Mouse (Mus musculus) brain, embryonic 14.5 days (tissue): Measurements from ENCODE around the gene Tff2. TPM values are rescaled to one million over a fixed set of nuclear protein-coding genes. Genes with fewer than 3 reads are reported as not detected.

Experiments used
- DNase-seq: peaks from one replicate; pipeline ENCODE4 v3.0.0-alpha.2; 2011; ENCODE audit warnings: low read depth
- CTCF ChIP-seq: fragments of 200-500 bp; IDR thresholded peaks from 2 replicates; pipeline ENCODE4 v1.5.1; 2012; ENCODE audit warnings: inconsistent platforms, mild to moderate bottlenecking, moderate library complexity, borderline replicate concordance; ENCODE audit not compliant: insufficient read depth, insufficient read length; ENCODE audit errors: extremely low read depth
- POLR2A ChIP-seq: fragments of 200-500 bp; IDR thresholded peaks from 2 replicates; pipeline ENCODE4 v1.6.1; 2012; ENCODE audit warnings: mild to moderate bottlenecking, inconsistent platforms, borderline replicate concordance; ENCODE audit not compliant: poor library complexity, insufficient read depth, insufficient read length, severe bottlenecking; ENCODE audit errors: extremely low read depth
- polyA plus RNA-seq: library from polyadenylated mRNA; depleted of rRNA; stranded (reverse); fragments of >200 nt; gene quantifications from 2 replicates; pipeline ENCODE4 v1.2.3, GENCODE M21; 2012

Tff2 gene
- polyA plus RNA-seq, 1 experiment, result not detected

DNA sequence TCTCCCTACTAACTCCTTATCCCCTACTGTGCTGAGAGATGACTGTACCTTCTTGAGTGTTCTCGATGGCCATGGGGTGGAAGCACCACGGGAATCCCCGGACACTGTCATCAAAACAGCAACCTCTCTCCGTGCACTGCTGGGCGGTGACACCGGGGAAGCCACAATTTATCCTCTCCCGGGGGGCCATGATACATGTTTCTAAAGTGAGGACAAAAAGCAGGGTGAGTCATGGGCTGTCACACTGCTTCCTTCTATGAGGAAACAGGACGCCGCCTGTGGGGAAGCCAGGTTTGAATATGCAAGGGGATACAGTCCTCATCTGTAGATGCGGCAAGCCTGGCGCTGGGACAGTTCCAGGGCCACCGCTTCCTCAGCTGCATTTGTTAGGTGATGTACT, 18.5 kb upstream of the Tff2 start:
- TF ChIP-seq POLR2A (no peak), CTCF (no peak)
- no peak for DNase-seq

DNA sequence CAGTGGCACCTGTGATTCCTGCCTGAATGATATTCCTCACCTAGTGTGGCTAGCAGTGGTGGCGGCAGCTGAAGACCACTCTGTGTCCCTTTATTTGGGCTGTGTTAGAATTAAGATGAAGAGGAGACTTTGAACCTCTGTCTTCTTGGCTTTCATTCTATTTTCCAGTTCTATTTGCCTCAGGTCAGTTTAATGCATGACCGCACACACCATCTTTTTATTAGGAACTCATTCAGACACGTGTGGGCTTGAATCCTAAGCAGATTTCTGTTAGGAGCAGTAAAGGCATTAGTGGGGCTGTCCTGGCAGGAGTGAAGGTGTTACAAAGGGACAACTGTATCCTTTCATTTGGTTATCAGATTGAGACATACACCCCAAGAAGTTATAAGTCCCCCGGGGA, 16.2 kb upstream of the Tff2 start:
- no peak for DNase-seq
- TF ChIP-seq POLR2A (no peak), CTCF (no peak)

- TF ChIP-seq CTCF (no peak), POLR2A (no peak)
- DNase-seq, result no peak
Observed at GRCm38 (mm10) chr17:31157921-31158320, 13.8 kb upstream of the Tff2 start.

- no peak for DNase-seq
- no peak for TF ChIP-seq POLR2A
- no peak for TF ChIP-seq CTCF
Observed at GRCm38 (mm10) chr17:31153785-31154184, 9.7 kb upstream of the Tff2 start.

GRCm38 (mm10) chr17:31152966-31153499, 9.0 kb upstream of the Tff2 start:
- no peak for DNase-seq
- TF ChIP-seq CTCF (no peak), POLR2A (no peak)

DNA sequence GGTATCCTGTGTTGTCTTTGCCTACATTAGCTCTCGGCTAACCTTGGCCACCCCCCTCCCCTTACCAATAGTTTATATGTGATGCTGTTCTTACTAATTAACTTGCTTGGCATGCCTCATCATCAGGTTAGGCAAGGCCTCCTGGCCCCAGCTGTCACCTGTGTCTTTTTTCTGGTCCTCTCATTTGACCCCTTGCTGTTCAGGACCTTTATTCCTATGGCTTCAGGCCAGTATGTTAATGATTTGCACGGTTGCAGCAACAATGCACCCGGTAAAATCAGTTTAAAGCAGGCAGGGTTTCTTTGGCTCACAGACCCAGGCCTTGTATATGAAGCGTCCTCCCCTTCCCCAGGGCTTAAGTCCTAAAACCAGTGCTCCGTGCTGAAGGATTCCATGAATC, 8.4 kb upstream of the Tff2 start:
- no peak for TF ChIP-seq CTCF
- no peak for TF ChIP-seq POLR2A
- no peak for DNase-seq

DNA sequence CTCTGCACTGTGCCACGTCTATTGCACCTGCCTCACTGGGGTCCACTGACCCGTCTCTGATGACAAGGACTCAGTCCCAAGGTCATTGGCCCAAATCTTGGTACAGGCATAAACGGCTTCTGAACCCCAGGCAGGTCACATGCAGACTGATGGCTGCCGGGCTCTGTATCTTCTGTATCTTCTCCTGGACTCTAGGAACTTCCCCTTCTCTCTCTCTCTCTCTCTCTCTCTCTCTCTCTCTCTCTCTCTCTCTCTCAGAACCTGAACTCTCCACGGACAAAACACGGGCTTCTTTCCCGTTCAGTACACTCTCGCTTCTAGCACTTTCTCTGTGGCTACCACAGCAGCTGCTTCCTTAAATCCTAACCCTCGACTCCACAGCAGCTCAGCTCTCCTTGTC, 1.9 kb upstream of the Tff2 start:
- no peak for TF ChIP-seq POLR2A
- TF ChIP-seq CTCF, result no peak

DNA sequence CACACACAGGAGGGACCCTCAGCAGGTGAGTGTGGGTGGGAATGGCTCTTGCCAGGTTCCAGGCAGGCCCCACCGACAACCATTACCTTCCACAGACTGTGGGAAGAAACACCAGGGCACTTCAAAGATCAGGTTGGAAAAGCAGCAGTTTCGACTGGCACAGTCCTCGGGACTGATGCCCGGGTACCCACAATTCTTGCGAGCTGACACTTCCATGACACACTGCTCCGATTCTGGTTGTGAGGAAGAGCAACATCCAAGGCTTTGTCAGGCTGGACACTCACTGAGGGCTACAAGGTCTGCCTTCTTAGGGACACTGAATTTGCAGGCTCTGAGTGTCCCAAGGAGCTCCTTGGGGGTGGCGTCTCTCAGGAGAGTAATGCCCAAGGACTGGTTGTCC, 2.0 kb downstream of the Tff2 start:
- TF ChIP-seq POLR2A (no peak), CTCF (no peak)

More for the DNA sequence above, 1.9 kb upstream of the Tff2 start:
- no peak for DNase-seq

DNA sequence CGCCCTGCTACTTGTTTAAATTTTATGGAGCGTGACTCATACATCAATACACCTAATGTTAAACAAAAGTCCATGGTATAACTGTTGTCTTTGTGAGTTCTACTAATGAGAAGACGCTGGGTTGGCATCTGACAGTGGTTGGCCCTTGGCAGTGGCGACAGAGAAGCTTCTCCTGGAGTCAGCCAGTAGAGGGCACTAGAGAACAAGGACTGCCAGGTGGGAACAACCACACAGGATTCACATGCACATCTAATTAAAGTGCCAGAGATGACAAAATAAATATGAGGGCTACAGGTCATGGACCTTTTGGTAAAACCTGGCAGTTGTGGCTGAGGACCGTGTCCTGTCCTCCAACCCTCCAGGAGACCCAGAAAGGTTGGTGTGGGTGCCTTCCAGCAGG, 5.7 kb downstream of the Tff2 start:
- peak; percentile 81 for DNase-seq
- TF ChIP-seq CTCF (peak; percentile 83), POLR2A (no peak)

More for the DNA sequence above, 2.0 kb downstream of the Tff2 start:
- no peak for DNase-seq

DNA sequence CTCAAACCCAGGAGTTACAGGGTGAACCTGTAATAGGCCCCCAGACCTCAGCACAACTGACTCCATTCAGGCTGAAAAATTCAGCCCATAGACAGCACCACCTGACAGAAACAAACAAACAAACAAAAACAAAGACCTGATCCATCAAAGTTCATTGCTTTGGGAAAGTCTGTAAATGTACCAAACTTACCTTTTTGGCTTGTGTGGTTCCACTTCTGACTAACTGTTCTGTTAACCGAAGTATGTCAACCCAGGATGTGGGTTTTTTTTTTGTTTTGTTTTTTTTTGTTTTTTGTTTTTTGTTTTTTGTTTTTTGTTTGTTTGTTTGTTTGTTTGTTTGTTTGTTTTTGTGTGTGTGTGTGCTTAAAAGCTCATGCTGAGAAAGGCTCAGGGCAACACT, 7.3 kb downstream of the Tff2 start:
- DNase-seq, result no peak
- no peak for TF ChIP-seq CTCF
- TF ChIP-seq POLR2A, result no peak

DNA sequence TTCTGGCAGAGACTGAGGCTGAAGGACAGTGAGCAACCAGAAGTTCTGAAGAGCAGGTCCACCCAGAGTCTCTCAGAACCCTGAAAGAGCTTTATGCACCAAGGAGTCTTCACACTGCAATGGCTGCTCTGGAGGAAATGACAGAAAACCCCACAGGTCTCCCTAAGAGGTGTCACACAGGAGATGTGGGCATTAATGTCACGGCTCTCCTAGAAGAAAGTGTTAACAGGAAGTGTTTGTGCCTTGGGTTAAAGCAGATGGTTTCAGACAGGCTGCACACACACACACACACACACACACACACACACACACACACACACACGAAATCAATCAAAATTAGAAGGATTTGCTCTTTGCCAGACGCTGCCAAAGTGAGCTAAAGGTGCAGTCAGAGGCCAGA, 7.8 kb downstream of the Tff2 start:
- DNase-seq, result no peak
- no peak for TF ChIP-seq POLR2A
- no peak for TF ChIP-seq CTCF

GRCm38 (mm10) chr17:31134913-31135312, 9.2 kb downstream of the Tff2 start:
- TF ChIP-seq POLR2A (no peak), CTCF (no peak)
- DNase-seq, result no peak
